Mouse (Mus musculus) kidney, adult 8-10 months (tissue): ENCODE measurements around the gene Cd207.
"Not testable (repeated sequence)": the region's sequence is repeated elsewhere in the genome, so short reads cannot be mapped to it uniquely, and the experiment has no call there.

Experiments
- DNase-seq, 2 experiments: peaks; one replicate each; pipeline ENCODE4 v3.0.0; 2022

Gene Cd207

DNA sequence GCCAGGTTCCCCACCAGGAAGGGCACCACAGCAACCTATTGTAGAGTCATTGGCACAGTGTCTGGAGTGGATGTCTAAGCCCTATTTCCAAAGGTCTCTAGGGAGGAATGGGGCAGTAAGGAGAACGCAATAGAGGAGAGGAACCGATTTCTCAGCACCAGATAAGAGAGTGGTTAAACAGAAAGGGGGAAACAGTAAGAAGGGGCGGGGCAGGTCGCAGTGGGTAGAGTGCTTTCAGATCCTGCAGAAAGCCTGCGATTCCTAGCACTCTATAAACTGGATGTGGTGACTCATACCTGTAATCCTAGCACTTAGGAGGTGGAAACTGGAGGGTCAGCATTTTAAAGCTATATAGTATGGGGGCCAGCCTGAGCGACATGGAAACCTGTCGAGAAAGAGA is 19.0 kb upstream of the Cd207 start:
- DNase-seq = no peak

DNA sequence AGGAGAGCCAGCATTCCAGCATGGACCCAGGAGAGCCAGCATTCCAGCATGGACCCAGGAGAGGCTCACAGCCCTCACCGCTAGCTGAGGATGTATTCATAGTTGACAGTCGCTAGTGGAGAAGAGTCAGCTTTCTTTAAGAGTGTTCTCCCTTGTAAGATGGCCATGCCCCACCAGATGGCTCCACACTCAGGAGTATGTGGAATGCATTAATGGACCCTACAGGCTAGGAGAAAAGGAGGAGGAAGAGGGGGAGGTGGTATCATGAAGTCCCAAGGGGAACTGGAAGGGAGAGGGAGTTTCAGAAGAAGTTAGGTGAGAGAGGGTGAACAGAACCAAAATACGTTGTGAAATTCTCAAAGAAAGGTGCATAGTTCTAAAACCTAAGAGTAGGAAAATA is 18.1 kb upstream of the Cd207 start:
- DNase-seq = no peak

DNA sequence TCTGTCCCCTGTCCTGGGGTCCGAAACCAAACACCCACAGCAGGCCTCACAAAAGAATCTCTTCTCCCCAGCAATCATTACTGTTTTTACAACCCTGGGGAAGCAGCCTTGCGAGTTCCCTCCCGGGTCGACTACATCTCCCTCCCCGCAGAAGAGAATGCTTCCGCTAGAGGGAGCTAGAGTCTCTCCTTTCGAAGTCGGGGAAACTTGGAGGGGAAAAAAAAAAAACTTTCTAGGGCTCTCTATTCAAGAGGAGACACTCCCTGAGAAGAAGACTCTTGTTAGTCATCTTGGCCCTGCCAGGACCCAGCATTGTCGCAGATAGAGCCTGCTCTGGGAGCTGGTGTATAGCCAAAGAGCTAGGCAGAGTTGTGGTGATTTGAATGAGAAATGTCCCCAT is 16.2 kb upstream of the Cd207 start:
- peak; percentile 34 to 39 for DNase-seq

DNA sequence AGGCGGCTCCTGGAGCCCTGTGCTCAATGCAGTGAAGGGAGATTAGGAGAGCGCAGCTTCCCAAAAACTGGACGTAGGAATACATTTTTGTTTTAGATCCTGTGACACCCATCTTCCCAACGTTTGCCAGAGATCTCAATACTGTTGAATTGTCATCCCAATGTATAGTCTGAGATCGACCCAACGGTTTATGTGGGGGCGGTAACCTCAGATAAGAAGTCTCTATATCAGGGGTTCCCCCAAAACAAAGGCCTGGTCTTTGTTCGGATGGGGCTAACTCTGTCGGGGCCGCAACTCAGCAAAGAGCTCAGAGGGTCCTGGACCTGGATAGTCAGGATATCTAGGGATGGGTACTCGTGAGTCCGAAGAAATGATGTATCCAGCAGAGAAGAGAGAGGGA is 15.3 kb upstream of the Cd207 start:
- no peak for DNase-seq

DNA sequence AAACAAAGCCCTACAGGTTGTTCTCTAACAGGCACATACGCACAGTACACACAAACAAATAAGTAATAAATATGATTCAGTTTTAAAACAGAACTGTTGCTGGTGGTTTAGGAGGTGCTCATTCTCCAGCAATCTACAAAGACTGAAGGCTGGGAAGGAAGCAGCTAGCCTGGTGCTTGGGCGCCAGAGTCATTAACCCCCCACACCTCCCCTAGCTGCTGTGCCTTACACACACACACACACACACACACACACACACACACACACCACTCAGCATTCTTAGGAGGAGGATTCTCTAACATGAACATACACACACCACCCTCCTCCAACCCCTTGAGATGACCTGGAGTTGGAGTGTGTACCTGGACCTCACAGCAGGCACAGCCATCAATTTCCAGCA is 13.3 kb upstream of the Cd207 start:
- DNase-seq = no peak

DNA sequence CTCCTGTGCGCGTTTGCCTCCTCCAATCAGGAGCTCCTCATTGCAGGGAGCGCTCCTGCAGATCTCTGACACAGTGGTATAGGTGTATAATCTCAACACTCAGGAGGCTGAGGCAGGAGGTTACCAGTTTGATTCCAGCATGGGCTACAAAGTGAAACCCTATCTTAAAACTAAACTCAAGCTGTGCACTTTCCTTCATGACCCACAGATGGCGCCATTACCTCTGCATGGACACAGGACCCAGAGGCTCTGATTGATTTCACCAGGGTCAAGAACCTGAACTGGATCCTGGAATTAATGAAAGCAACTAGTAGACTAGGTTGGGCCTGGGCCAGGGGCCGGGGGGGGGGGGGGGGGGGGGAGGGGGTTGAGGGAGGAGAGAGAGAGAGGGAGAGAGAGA is 12.6 kb upstream of the Cd207 start:
- peak; percentile 28 to 62 for DNase-seq

DNA sequence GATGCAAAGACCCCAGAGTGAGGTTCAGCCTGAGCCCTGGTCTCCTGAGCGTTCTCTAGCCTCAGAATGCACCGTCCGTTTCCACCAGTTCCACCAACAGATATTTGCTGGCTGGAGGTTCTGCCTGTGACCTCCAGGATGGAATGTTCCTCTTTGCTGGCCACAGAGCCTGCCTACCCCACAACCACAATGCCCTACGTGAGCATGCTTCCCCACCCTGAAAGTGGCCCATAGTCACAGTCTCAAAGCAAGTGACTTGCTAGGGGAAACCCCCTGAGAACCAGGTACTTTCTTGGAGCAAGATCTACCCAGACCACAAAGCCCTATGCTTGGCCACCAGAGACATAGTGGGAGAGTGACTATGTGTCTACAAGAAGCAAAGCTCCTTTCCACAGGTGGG is 11.7 kb upstream of the Cd207 start:
- DNase-seq = no peak

DNA sequence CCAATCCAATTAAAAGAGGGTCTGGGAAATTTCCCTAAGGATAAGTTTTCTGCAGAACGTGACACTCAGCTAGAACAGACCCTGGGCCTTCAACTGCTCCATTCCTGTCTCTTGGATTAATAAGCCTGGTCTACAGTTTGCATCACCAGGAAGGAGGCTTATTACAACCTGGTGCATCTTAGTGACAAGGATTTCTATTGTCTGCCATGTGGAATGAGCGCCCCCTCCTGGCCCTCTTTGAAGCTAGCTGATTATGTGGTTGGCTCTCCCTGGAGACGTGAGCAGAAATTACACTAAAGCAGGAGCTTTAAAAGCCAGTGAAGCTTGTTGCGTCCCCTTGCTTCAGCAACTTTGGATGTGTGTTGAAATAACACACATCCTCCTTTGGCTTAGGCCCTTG is 4.3 kb downstream of the Cd207 start:
- DNase-seq = peak; percentile 23 to 69

DNA sequence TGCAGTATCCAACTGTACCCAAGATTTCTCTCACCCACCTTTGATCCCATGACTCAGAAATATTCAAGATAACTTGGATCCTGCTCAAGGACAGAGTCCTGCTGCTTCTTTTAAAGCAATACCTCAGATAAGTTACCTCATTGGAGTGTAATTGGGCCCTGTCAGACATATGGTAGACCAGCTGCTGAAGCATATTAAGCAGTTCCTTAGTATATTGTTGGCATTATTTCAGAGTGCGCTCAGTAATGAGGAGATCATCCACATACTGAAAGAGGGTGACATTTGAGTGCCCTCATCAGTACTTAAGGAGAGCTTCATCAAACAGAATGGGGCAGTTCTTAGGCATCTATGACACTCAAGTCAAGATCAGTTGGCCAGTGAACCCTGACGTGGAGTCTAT is 12.6 kb downstream of the Cd207 start:
- DNase-seq = no peak

DNA sequence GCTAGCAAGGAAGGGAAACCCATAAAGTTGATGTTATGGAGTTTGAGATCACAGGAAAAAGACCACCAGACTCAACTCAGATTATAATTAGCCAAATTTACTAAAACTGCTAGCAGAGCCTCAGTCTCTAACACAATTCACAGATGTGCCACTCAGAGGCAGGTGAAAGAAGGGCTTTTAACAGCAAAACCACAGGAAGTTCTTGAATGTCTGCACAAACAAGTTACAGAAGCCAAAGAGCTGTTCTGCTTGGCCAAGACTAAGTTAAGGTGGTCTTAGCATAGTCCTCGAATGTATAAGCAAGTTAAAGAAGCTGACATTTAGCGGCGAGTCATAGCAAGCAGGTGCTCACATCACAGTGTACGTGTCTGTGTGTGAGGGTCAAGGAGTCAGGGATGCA is 16.8 kb downstream of the Cd207 start:
- no peak for DNase-seq

DNA sequence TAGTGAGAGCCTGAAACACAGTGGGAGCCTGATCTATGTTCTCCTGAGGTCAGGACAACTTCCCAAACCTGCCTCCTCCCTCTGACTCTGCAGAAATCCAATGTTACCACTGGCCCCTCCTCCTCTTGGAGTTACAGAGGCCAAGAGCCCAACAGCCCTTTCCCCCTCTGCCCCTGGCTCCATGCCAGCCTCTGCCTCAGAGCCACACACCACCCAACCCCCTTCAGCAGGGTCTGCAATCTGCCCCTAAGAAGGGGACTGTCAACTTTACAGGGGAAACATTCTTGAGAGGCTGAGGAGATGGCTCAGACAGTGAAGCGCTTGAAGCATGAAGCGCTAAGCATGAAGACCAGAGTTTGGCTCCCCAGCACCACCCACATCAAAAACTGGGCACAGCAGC is 21.6 kb downstream of the Cd207 start, which contains the start of gene Clec4f:
Clec4f (minus strand) TSS at position 101 of the 400 bp plus-strand sequence.
- DNase-seq = no peak

DNA sequence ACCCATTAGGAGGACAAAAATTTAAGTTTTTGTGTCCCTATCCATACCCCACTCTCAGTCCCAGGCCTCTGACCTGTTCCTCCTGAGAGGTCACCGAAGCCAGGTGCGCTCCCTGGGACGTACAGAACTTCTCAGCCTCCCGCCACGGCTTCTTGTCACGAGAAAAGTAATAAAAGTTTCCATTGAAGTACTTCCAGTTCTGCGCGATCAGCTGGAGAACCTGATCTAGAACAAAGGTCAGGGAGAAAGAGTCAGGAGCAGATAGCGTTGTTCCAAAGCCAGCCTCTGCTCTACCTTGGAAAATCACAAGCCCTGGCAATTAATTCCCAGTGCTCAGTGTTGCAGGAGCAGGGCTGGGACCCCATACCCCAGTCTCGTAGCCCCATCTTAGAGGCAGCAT is 30.9 kb downstream of the Cd207 start:
- no peak for DNase-seq

DNA sequence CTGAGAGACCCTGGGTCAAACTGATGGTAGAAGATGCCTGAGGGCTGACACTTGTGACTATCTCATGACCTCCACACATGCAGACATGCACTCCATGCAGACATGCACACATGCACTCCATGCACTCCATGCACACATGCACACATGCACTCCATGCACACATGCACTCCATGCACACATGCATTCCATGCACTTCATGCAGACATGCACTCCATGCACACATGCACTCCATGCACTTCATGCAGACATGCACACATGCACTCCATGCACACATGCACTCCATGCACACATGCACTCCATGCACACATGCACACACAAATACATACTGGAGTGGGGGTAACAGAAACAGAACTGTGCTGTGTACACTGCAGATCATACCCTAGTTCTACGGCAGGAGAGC is 42.3 kb downstream of the Cd207 start:
- DNase-seq = no peak

DNA sequence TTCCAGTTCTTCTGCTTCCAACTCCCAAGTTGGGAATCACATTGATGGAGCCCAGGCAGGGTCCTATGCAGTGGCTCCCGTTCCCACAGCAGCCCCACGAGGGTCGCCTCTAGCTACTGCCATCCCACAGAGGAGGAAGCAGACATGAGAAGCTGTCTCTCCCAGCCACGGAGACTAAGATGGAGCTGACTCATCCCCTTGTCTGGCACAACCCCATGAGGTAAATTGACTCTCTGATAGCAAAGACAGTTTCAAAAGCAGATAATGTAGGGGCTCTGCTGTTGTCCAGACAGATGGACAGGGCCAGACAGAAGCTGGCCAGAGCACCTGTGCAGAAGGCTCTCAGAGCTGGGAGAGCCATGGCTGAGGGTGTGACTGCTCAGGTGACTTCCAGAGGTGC is 43.0 kb downstream of the Cd207 start:
- DNase-seq = not testable (repeated sequence)

DNA sequence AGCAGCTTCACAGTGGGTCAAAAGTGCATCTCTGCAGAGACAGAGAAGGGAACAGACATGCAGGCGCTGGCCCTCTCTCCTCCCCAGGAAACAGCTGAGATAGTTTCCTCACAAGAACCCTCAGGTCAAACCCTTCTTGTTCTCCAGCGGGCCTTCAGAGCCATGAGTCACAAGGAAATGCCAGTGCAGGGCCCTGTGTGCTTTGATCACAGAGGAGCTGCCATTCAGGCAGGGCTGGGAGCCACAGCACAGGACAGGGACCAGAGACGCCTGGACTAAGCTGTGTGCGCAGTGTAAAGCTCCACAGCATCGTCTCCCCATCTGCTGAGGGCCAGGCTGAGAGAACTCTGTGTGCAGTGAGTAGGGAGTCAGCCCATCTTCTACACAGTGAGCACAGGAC is 43.6 kb downstream of the Cd207 start:
- DNase-seq = not testable (repeated sequence)

DNA sequence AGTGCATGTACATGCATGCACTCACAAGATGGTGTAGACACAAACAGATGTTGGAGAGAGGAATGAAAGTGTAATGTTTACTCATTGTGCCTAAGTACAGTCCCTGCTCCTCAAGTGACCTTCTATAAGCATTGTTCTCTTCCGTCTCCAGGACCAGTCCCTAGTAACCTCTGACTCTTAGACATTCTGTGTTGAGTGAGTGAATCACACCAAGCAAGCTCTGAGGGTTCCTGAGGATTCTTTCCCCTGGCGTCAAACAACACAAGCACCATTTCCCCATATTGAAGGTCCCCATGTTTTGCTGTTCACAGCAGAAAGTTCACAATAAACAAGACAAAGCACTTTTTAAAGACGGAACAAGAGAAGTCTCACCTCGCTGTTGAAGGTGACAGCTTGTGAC is 45.8 kb downstream of the Cd207 start:
- DNase-seq = no peak

DNA sequence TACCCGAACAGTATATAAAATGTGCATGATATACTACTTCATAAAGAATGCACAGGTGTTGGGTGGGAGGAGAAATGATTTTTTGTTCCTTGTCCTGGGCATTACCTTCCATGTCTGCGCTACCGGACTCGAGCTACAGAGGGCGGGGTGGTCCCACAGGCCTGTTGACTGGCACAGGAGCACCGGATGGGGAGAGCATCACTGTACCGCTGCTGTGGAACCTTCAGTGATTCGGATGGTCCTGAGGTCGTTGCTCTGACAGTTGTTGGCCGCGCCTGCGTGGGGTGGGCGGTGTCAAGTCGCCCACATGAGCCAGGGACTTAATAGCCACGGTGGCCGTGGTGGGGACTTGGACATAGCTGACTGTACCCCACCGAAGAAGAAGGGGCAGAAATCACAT is 50.9 kb downstream of the Cd207 start:
- DNase-seq = no peak
